Mouse (Mus musculus) kidney, adult 2 months (tissue): ENCODE results near the gene Ergic2. TPM values are rescaled to one million over a fixed set of nuclear protein-coding genes. Genes with fewer than 3 reads are reported as not detected.

Source experiments
- DNase-seq: peaks from one replicate; pipeline ENCODE4 v3.0.0; 2021
- H3K27ac ChIP-seq: fragments of 200-500 bp; 2 replicates; pipeline ENCODE4 v1.5.1; 2012; ENCODE audit warnings: low read depth, low read length, control low read depth, inconsistent platforms; ENCODE audit not compliant: insufficient read depth
- H3K27me3 ChIP-seq: fragments of 200-500 bp; replicated peaks from 2 replicates; pipeline ENCODE4 v1.6.1; 2012; ENCODE audit warnings: mild to moderate bottlenecking, moderate library complexity, low read length, inconsistent platforms; ENCODE audit not compliant: control insufficient read depth, insufficient read depth
- H3K36me3 ChIP-seq: fragments of 200-500 bp; 2 replicates; pipeline ENCODE4 v1.6.1; 2012; ENCODE audit warnings: mild to moderate bottlenecking, moderate library complexity, low read length, inconsistent platforms; ENCODE audit not compliant: control insufficient read depth, insufficient read depth
- H3K4me1 ChIP-seq: fragments of 200-500 bp; 2 replicates; pipeline ENCODE4 v1.6.1; 2011; ENCODE audit warnings: low read length; ENCODE audit not compliant: control insufficient read depth, insufficient read depth
- H3K4me3 ChIP-seq: fragments of 200-500 bp; 2 replicates; pipeline ENCODE4 v1.5.1; 2011; ENCODE audit warnings: mild to moderate bottlenecking, low read depth, low read length, control low read depth; ENCODE audit not compliant: insufficient read depth
- CTCF ChIP-seq: fragments of 200-500 bp; conservative IDR thresholded peaks from 2 replicates; pipeline ENCODE4 v1.5.1; 2011; ENCODE audit warnings: low read depth, mild to moderate bottlenecking, control low read depth, low read length, moderate library complexity, mixed read lengths; ENCODE audit not compliant: insufficient read depth, insufficient read length
- POLR2A ChIP-seq: fragments of 200-500 bp; IDR thresholded peaks from one replicate; pipeline ENCODE4 v1.6.1; 2011; ENCODE audit warnings: low read depth, low read length, control low read depth
- WGBS: fragments of 180-500 bp; shearing (Covaris S2); methylation state at CpG from one replicate; pipeline ENCODE4 v1.1.7; 2018; 5-methylcytosine and 5-hydroxymethylcytosine counted together
- polyA plus RNA-seq: library from polyadenylated mRNA; depleted of rRNA; stranded (reverse); fragments of >200 nt; gene quantifications from 2 replicates; pipeline ENCODE4 v1.2.3, GENCODE M21; 2012; rRNA removed

Ergic2 gene
- 26.1 and 40.2 TPM in 2 replicates for polyA plus RNA-seq

GRCm38 (mm10) chr6:148211897-148212680 lies at the start of gene Ergic2:
Gene Ergic2, minus strand, starts transcription at chr6:148212374.
- Histone ChIP-seq H3K4me3 (peak within 1 kb of the TSS; percentile 93), H3K4me1 (peaks cover 3% of the 10 kb centered on the region), H3K27ac (peak within 1 kb of the TSS; percentile 88), H3K36me3 (0 out of 2 replicates have a peak, but pooled peaks cover 2% of the 10 kb centered on the region), H3K27me3 (no peaks in the 10 kb centered on the region)
- TF ChIP-seq POLR2A (peak; percentile 50), CTCF (no peak)
- WGBS, result under 1% methylated on average over 61 of the region's 61 CpGs
- DNase-seq, result peak; percentile 100

GRCm38 (mm10) chr6:148260729-148261101 lies 48.5 kb upstream of the Ergic2 start:
- DNase-seq, result no peak
- TF ChIP-seq CTCF (no peak), POLR2A (no peak)
- Histone ChIP-seq H3K4me1 (no peaks in the 10 kb centered on the region), H3K27ac (no peak overlapping the region), H3K4me3 (no peak overlapping the region), H3K27me3 (no peaks in the 10 kb centered on the region; the same call in 1 of the 2 replicates), H3K36me3 (no peaks in the 10 kb centered on the region)
- 92% methylated on average over 6 of the region's 6 CpGs for WGBS

GRCm38 (mm10) chr6:148259979-148260728 lies 48.0 kb upstream of the Ergic2 start:
- no peaks in the 10 kb centered on the region; the same call in 1 of the 2 replicates for H3K27me3 ChIP-seq
- no peaks in the 10 kb centered on the region for H3K4me1 ChIP-seq
- TF ChIP-seq CTCF, result no peak
- no peak for TF ChIP-seq POLR2A
- no peaks in the 10 kb centered on the region for H3K36me3 ChIP-seq
- H3K4me3 ChIP-seq, result no peak overlapping the region
- DNase-seq, result no peak
- WGBS, result 69% methylated on average over 4 of the region's 4 CpGs
- H3K27ac ChIP-seq, result no peak overlapping the region

GRCm38 (mm10) chr6:148259074-148259473 lies 46.9 kb upstream of the Ergic2 start:
- Histone ChIP-seq H3K27ac (no peak overlapping the region), H3K36me3 (no peaks in the 10 kb centered on the region), H3K27me3 (no peaks in the 10 kb centered on the region; the same call in 1 of the 2 replicates), H3K4me1 (no peaks in the 10 kb centered on the region), H3K4me3 (no peak overlapping the region)
- no peak for DNase-seq
- TF ChIP-seq CTCF, result no peak
- no peak for TF ChIP-seq POLR2A
- WGBS, result 76% methylated on average over 8 of the region's 8 CpGs

GRCm38 (mm10) chr6:148257805-148258204 lies 45.6 kb upstream of the Ergic2 start:
- H3K4me3 ChIP-seq, result no peak overlapping the region
- no peaks in the 10 kb centered on the region for H3K4me1 ChIP-seq
- 80% methylated on average over 2 of the region's 2 CpGs for WGBS
- H3K27me3 ChIP-seq, result no peaks in the 10 kb centered on the region; the same call in 1 of the 2 replicates
- H3K27ac ChIP-seq, result no peak overlapping the region
- TF ChIP-seq CTCF (no peak), POLR2A (no peak)
- no peaks in the 10 kb centered on the region for H3K36me3 ChIP-seq
- no peak for DNase-seq

GRCm38 (mm10) chr6:148256109-148256508 lies 43.9 kb upstream of the Ergic2 start:
- no peak for TF ChIP-seq CTCF
- TF ChIP-seq POLR2A, result no peak
- Histone ChIP-seq H3K4me3 (no peak overlapping the region), H3K4me1 (no peaks in the 10 kb centered on the region), H3K27ac (no peak overlapping the region), H3K36me3 (no peaks in the 10 kb centered on the region), H3K27me3 (no peaks in the 10 kb centered on the region; the same call in 1 of the 2 replicates)
- DNase-seq, result no peak
- 96% methylated on average over 3 of the region's 3 CpGs for WGBS

- WGBS, result 88% methylated on average over 1 of the region's 1 CpGs
- TF ChIP-seq CTCF (no peak), POLR2A (no peak)
- H3K36me3 ChIP-seq, result no peaks in the 10 kb centered on the region
- H3K4me3 ChIP-seq, result no peak overlapping the region
- no peaks in the 10 kb centered on the region for H3K4me1 ChIP-seq
- no peak overlapping the region for H3K27ac ChIP-seq
- DNase-seq, result no peak
- no peaks in the 10 kb centered on the region; the same call in 1 of the 2 replicates for H3K27me3 ChIP-seq
Observed at GRCm38 (mm10) chr6:148255395-148256053, 43.4 kb upstream of the Ergic2 start.
